Mouse (Mus musculus): ENCODE data around the gene Spata45.

- TF ChIP-seq CTCF (IDR thresholded peaks at IDR 0.05; ENCODE audit: low read depth, low read length) (no peak), POLR2A (IDR thresholded peaks at IDR 0.05; ENCODE audit: borderline replicate concordance, low read depth, low read length) (no peak)
Measured at GRCm38 (mm10) chr1:191063700-191064099, 27.3 kb downstream of the Spata45 start.

Data from bone marrow macrophage, adult 2 months (primary cell).